Mouse (Mus musculus) olfactory bulb, adult 2 months (tissue): ENCODE measurements around the gene Foxo3.

Experiments
- CTCF ChIP-seq: fragments of 200-500 bp; IDR thresholded peaks from 2 replicates; pipeline ENCODE4 v1.5.1; 2012; ENCODE audit warnings: low read depth, mild to moderate bottlenecking, low read length, moderate library complexity; ENCODE audit not compliant: insufficient read depth
- POLR2A ChIP-seq: fragments of 200-500 bp; IDR thresholded peaks from 2 replicates; pipeline ENCODE4 v1.6.1; 2012; ENCODE audit warnings: mild to moderate bottlenecking, low read depth, low read length, moderate library complexity; ENCODE audit not compliant: insufficient read depth

GRCm38 (mm10) chr10:42148326-42148725 is 128.2 kb downstream of the Foxo3 start:
- no peak for TF ChIP-seq POLR2A
- TF ChIP-seq CTCF: no peak
